Mouse (Mus musculus): Measurements from ENCODE around the gene Krtap5-1. TPM values are rescaled to one million over a fixed set of nuclear protein-coding genes. Genes with fewer than 3 reads are reported as not detected.
A peak's percentile ranks its signal among the peaks of the same experiment; 100 is the strongest.
"Not testable (repeated sequence)": the region's sequence is repeated elsewhere in the genome, so short reads cannot be mapped to it uniquely, and the experiment has no call there.

The Krtap5-1 gene
- polyA plus RNA-seq (2015; fragmentation: Nextera tagmentation; extraction: Ambion mirVana), result not detected in 2 replicates

- not testable (repeated sequence) for ATAC-seq (ENCODE audit: low read depth); H3K4me2 ChIP-seq; H3K4me1 ChIP-seq (replicated peaks); H3K27ac ChIP-seq (replicated peaks); H3K9me3 ChIP-seq; H3K4me3 ChIP-seq; H3K36me3 ChIP-seq; H3K9ac ChIP-seq; H3K27me3 ChIP-seq
Observed at GRCm38 (mm10) chr7:142297018-142297417, at the start of gene Krtap5-1. Gene Krtap5-1 (minus strand): TSS chr7:142297118.

- WGBS, result 75% methylated on average over 3 of the region's 3 CpGs
- H3K27me3 ChIP-seq, result no peaks in the 10 kb centered on the region
- H3K9me3 ChIP-seq, result no peaks in the 10 kb centered on the region
- no peak overlapping the region for H3K4me2 ChIP-seq
- no peak overlapping the region for H3K4me3 ChIP-seq
- H3K36me3 ChIP-seq, result no peaks in the 10 kb centered on the region
- ATAC-seq (ENCODE audit: low read depth), result no peak
- no peak overlapping the region for H3K27ac ChIP-seq (replicated peaks)
- no peaks in the 10 kb centered on the region; the same call in 1 of the 2 replicates for H3K4me1 ChIP-seq (replicated peaks)
- H3K9ac ChIP-seq, result no peak overlapping the region
Observed at GRCm38 (mm10) chr7:142342247-142342640, 45.3 kb upstream of the Krtap5-1 start.

GRCm38 (mm10) chr7:142341564-142342246 lies 44.8 kb upstream of the Krtap5-1 start:
- 82% methylated on average over 10 of the region's 10 CpGs for WGBS
- H3K4me2 ChIP-seq, result no peak overlapping the region

GRCm38 (mm10) chr7:142340269-142340970 lies 43.5 kb upstream of the Krtap5-1 start:
- no peaks in the 10 kb centered on the region for H3K9me3 ChIP-seq
- no peak overlapping the region for H3K9ac ChIP-seq
- no peak for ATAC-seq (ENCODE audit: low read depth)
- H3K4me1 ChIP-seq (replicated peaks), result no peaks in the 10 kb centered on the region; the same call in 1 of the 2 replicates
- no peak overlapping the region for H3K4me2 ChIP-seq
- 57% methylated on average over 10 of the region's 10 CpGs for WGBS
- H3K27me3 ChIP-seq, result no peaks in the 10 kb centered on the region
- no peaks in the 10 kb centered on the region for H3K36me3 ChIP-seq
- no peak overlapping the region for H3K27ac ChIP-seq (replicated peaks)
- H3K4me3 ChIP-seq, result no peak overlapping the region

More at GRCm38 (mm10) chr7:142341564-142342246, 44.8 kb upstream of the Krtap5-1 start:
- Histone ChIP-seq H3K4me1 (replicated peaks) (no peaks in the 10 kb centered on the region; the same call in 1 of the 2 replicates), H3K9ac (no peak overlapping the region), H3K27ac (replicated peaks) (no peak overlapping the region), H3K9me3 (no peaks in the 10 kb centered on the region), H3K36me3 (no peaks in the 10 kb centered on the region), H3K4me3 (no peak overlapping the region), H3K27me3 (no peaks in the 10 kb centered on the region)
- ATAC-seq (ENCODE audit: low read depth), result no peak

DNA sequence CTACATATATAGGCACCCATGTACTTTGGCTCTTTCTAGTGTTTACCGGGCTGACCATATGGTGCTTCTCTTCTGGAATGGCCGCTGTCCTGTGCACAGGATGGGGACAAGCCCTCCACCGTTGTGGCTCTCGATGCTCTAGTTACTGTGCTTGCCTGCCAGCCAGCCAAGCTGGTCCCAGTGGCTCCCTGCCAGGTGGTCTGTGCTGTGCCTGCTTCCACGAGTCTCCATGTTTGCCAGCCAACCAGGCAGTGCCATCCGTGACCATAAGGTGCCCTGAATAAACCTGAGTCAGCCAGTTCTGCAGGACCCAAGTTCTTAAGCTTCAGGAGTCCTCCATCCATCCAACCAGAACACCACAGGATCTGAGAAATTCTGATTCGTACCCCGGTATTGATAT lies 38.2 kb upstream of the Krtap5-1 start:
- H3K9me3 ChIP-seq, result no peaks in the 10 kb centered on the region
- no peak overlapping the region for H3K4me2 ChIP-seq
- 83% methylated on average over 8 of the region's 8 CpGs for WGBS
- no peak for ATAC-seq (ENCODE audit: low read depth)
- H3K4me1 ChIP-seq (replicated peaks), result no peaks in the 10 kb centered on the region
- H3K4me3 ChIP-seq, result no peak overlapping the region
- H3K27ac ChIP-seq (replicated peaks), result no peak overlapping the region
- no peaks in the 10 kb centered on the region for H3K36me3 ChIP-seq
- H3K27me3 ChIP-seq, result no peaks in the 10 kb centered on the region
- H3K9ac ChIP-seq, result no peak overlapping the region

- WGBS, result 4% methylated on average over 3 of the region's 3 CpGs
- Histone ChIP-seq H3K4me3 (no peak overlapping the region), H3K9ac (no peak overlapping the region), H3K9me3 (no peaks in the 10 kb centered on the region), H3K4me2 (no peak overlapping the region), H3K4me1 (replicated peaks) (no peaks in the 10 kb centered on the region), H3K27me3 (no peaks in the 10 kb centered on the region), H3K36me3 (no peaks in the 10 kb centered on the region), H3K27ac (replicated peaks) (no peak overlapping the region)
- peak; percentile 87 for ATAC-seq (ENCODE audit: low read depth)
Observed at GRCm38 (mm10) chr7:142334246-142334645, 37.3 kb upstream of the Krtap5-1 start.

DNA sequence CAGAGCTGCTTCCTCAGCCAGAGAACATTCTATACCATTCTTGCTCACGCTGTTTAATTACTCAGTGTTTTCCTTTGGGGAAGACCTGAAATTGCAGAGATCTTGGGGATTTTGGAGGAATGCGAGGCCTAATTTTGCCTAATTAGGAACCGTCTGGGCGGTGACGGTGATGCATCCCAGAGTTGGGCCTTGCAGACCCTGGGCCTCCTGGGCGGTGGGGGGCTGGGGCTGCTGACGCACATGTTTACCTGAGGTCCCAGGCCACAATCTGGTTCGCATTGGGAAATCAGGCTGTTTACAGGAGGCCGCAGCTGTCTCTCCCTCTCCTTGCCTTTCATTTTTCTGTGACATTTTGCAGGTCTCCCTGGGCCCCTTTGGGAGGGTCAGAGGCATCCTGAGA lies 35.8 kb upstream of the Krtap5-1 start:
- not testable (repeated sequence) for H3K4me3 ChIP-seq; H3K27me3 ChIP-seq; H3K27ac ChIP-seq (replicated peaks); H3K9me3 ChIP-seq; H3K36me3 ChIP-seq; H3K4me1 ChIP-seq (replicated peaks); H3K4me2 ChIP-seq; H3K9ac ChIP-seq; ATAC-seq (ENCODE audit: low read depth)
- 80% methylated on average over 5 of the region's 9 CpGs for WGBS

GRCm38 (mm10) chr7:142331281-142331680 lies 34.4 kb upstream of the Krtap5-1 start:
- Histone ChIP-seq H3K4me2 (no peak overlapping the region), H3K27me3 (no peaks in the 10 kb centered on the region), H3K9ac (no peak overlapping the region), H3K9me3 (no peaks in the 10 kb centered on the region), H3K27ac (replicated peaks) (no peak overlapping the region), H3K36me3 (no peaks in the 10 kb centered on the region), H3K4me1 (replicated peaks) (no peaks in the 10 kb centered on the region), H3K4me3 (no peak overlapping the region)
- no peak for ATAC-seq (ENCODE audit: low read depth)
- 91% methylated on average over 4 of the region's 4 CpGs for WGBS

DNA sequence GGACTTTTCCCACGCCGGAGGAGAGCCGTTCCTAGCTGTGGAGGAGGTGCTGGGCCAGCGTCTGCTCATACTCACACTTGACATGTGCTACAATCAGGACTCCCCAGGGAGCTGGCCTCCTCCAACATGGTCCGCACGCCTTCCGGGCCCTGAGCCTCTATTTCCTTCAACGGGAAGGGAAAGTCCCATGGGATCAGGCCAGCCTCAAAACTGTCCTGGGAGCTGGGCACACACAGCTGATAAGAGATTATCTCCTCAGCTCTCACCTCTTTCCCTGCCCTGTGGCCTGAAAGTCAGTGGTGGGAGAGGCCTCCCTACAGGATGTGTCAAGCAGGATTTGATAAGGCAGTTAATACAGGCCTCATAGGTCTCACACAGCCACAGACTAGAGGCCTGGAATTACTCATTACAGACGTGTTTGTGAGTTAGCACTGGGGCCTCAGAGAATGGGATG lies 33.4 kb upstream of the Krtap5-1 start:
- Histone ChIP-seq H3K27me3 (no peaks in the 10 kb centered on the region), H3K27ac (replicated peaks) (no peak overlapping the region), H3K4me1 (replicated peaks) (no peaks in the 10 kb centered on the region), H3K4me2 (no peak overlapping the region), H3K36me3 (no peaks in the 10 kb centered on the region), H3K9me3 (no peaks in the 10 kb centered on the region), H3K9ac (no peak overlapping the region), H3K4me3 (no peak overlapping the region)
- 76% methylated on average over 9 of the region's 9 CpGs for WGBS
- ATAC-seq (ENCODE audit: low read depth), result no peak

DNA sequence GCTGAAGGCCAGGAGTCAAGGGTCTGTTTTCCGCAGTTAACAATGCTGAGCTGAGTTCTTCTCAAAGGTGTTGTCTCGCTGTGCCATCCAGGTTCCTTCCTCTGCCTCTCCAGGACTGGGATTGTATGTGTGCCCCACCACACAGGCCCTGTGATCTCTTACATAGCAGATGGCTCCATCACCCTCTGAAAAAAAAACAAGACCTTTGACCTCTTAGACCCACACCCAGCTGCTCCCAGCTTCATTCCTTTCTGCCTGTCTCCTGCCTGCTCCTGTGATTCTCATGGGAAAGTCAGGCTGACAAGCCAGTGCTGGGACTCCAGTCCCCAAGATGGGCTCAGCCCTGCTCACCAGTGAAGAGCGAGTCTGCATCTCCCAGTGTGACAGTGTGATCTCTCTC lies 31.6 kb upstream of the Krtap5-1 start:
- Histone ChIP-seq H3K27ac (replicated peaks) (no peak overlapping the region), H3K9ac (no peak overlapping the region), H3K27me3 (no peaks in the 10 kb centered on the region), H3K4me1 (replicated peaks) (no peaks in the 10 kb centered on the region), H3K36me3 (no peaks in the 10 kb centered on the region), H3K4me2 (no peak overlapping the region), H3K9me3 (no peaks in the 10 kb centered on the region), H3K4me3 (no peak overlapping the region)
- ATAC-seq (ENCODE audit: low read depth), result no peak
- WGBS, result 62% methylated on average over 3 of the region's 3 CpGs

GRCm38 (mm10) chr7:142326714-142327445 lies 30.0 kb upstream of the Krtap5-1 start:
- no peak overlapping the region for H3K4me3 ChIP-seq
- no peak overlapping the region for H3K27ac ChIP-seq (replicated peaks)
- H3K27me3 ChIP-seq, result no peaks in the 10 kb centered on the region
- no peaks in the 10 kb centered on the region for H3K9me3 ChIP-seq
- H3K36me3 ChIP-seq, result no peaks in the 10 kb centered on the region
- WGBS, result 78% methylated on average over 9 of the region's 9 CpGs
- 0 out of 2 replicates have a peak, but pooled peaks cover 3% of the 10 kb centered on the region for H3K4me1 ChIP-seq (replicated peaks)
- no peak for ATAC-seq (ENCODE audit: low read depth)
- no peak overlapping the region for H3K9ac ChIP-seq
- no peak overlapping the region for H3K4me2 ChIP-seq

DNA sequence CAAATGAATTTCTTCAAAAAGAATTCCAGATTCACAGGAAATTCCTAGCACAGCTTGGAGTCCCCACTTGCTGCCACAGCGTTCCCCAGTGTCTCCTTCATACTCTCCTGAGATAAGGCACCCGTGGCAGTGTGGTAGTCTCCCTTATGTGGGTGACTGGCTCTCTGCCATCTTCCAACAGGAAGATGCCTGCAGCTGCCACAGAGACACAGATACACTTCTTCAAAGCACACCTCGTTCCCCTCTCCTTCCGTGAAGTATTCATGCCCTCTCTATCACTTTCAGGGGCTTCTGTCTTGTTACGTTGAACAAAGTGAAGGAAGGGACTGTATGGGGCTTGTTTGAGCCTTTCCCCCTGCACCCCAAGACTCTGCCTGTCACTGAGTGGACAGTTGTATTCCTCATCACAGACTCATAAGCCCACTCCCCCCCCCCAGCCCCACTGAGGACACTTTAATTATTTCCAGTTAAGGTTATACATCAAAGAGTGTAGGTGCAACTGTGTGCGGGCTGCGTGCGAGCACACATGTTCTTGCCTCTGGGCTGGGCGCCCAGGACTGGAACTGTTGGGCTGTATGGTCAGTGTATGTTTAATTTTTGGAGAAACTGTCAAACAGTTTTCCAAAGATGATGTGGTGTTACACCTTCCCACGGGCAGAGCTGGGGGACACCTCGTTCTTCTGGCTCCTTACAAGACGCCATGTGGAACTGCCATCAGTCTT lies 26.6 kb upstream of the Krtap5-1 start:
- Histone ChIP-seq H3K9me3 (no peaks in the 10 kb centered on the region), H3K27ac (replicated peaks) (no peak overlapping the region), H3K4me2 (no peak overlapping the region), H3K36me3 (no peaks in the 10 kb centered on the region), H3K27me3 (no peaks in the 10 kb centered on the region), H3K4me1 (replicated peaks) (peaks cover 33% of the 10 kb centered on the region), H3K9ac (no peak overlapping the region), H3K4me3 (no peak overlapping the region)
- 87% methylated on average over 12 of the region's 12 CpGs for WGBS
- no peak for ATAC-seq (ENCODE audit: low read depth)
